Mouse (Mus musculus) mammary gland, adult 2 months (tissue): ENCODE data around the gene Tas2r130. TPM values are rescaled to one million over a fixed set of nuclear protein-coding genes. Genes with fewer than 3 reads are reported as not detected.

Experiments used
- polyA plus RNA-seq: library from polyadenylated mRNA; depleted of rRNA; stranded (reverse); fragments of >200 nt; gene quantifications from 2 replicates; pipeline ENCODE4 v1.2.3, GENCODE M21; 2012; ENCODE audit warnings: low replicate concordance; rRNA removed

Gene Tas2r130
- not detected in 2 replicates for polyA plus RNA-seq

GRCm38 (mm10) chr6:131630812-131631211, at the start of gene Tas2r130:
Gene Tas2r130, minus strand, starts transcription at chr6:131630912.

GRCm38 (mm10) chr6:131678786-131679185, 48.1 kb upstream of the Tas2r130 start, which contains the start of gene Tas2r106:
Gene Tas2r106, minus strand, starts transcription at chr6:131678886.

GRCm38 (mm10) chr6:131660049-131660448, 29.3 kb upstream of the Tas2r130 start, which contains the start of gene Tas2r107:
Gene Tas2r107, minus strand, starts transcription at chr6:131660149.

Other genes starting within 250 kb of the Tas2r130 start
- gene Ybx3, start 242.4 kb downstream of the Tas2r130 start, polyA plus RNA-seq, result 88.1 and 150 TPM in 2 replicates
- gene 5430401F13Rik, start 144.5 kb downstream of the Tas2r130 start, polyA plus RNA-seq, result not detected in 2 replicates
- gene Gm6619, start 144.5 kb downstream of the Tas2r130 start, polyA plus RNA-seq, result not detected in 2 replicates
- not detected in 2 replicates for gene Tas2r107, start 29.2 kb upstream of the Tas2r130 start, polyA plus RNA-seq
- not detected in 2 replicates for gene Tas2r106, start 48.0 kb upstream of the Tas2r130 start, polyA plus RNA-seq
- gene Tas2r104, start 54.8 kb upstream of the Tas2r130 start, polyA plus RNA-seq, result not detected in 2 replicates
- not detected in 2 replicates for gene Tas2r105, start 56.6 kb upstream of the Tas2r130 start, polyA plus RNA-seq
- gene Tas2r114, start 59.2 kb upstream of the Tas2r130 start, polyA plus RNA-seq, result not detected in 2 replicates